Mouse (Mus musculus) CD4-positive, CD25-positive, alpha-beta regulatory T cell, adult 9 weeks (primary cell): Measurements from ENCODE around the gene Rnpep. TPM values are rescaled to one million over a fixed set of nuclear protein-coding genes. Genes with fewer than 3 reads are reported as not detected.

Source experiments
- polyA plus RNA-seq: library from polyadenylated mRNA; unstranded; fragments of 100-300 nt; shearing (Covaris generic); gene quantifications from one replicate; pipeline ENCODE4 v1.2.1, GENCODE M21; 2017

Gene Rnpep
- polyA plus RNA-seq: 24.0 TPM

DNA sequence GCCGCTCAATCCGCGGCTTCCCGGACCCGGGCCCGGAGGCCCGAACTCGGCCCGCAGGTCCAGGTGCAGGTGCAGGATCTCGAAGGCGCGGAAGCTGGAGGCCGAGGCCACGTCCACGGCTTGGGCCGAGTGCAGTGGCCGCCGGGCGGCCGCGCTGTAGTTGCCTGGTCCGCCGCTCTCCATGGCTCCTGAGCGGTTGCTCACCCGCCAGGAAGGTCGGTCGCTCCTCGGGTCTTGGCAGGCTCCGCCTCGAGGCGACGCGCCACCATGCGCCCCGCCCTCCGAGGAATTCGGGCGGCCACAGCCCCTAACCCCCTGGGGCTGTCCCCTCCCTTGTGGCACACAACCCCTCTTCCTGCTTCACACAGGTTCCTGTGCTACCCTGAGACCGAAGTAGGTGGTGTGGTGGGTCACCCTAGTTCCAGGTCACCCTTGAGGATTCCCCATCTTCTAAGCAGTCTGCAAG is at the start of gene Rnpep:
Gene Rnpep, minus strand, starts transcription at position 259 of the 466 bp plus-strand sequence.

DNA sequence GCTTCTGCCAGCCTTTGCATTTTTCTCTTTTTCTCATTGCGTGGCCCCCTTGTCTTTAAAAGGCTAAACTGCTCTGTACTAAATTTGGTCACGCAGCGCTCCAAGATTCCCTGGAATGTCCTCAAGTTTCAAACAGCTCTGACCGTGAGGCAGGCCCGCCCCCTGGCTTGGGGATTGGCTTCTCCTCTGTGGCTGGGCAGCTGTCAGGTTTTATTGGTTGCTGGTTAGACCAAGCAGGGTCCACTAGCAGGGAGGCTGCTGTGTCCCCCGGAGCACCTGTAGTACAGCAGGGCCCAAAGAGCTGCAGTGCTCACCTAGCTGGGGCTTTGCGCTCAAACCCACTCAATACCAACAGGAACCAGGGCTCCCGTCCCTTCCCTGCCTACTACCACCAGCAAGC is 40.7 kb upstream of the Rnpep start, which contains the start of gene Lmod1:
Gene Lmod1, plus strand, starts transcription at position 237 of the 400 bp plus-strand sequence.

DNA sequence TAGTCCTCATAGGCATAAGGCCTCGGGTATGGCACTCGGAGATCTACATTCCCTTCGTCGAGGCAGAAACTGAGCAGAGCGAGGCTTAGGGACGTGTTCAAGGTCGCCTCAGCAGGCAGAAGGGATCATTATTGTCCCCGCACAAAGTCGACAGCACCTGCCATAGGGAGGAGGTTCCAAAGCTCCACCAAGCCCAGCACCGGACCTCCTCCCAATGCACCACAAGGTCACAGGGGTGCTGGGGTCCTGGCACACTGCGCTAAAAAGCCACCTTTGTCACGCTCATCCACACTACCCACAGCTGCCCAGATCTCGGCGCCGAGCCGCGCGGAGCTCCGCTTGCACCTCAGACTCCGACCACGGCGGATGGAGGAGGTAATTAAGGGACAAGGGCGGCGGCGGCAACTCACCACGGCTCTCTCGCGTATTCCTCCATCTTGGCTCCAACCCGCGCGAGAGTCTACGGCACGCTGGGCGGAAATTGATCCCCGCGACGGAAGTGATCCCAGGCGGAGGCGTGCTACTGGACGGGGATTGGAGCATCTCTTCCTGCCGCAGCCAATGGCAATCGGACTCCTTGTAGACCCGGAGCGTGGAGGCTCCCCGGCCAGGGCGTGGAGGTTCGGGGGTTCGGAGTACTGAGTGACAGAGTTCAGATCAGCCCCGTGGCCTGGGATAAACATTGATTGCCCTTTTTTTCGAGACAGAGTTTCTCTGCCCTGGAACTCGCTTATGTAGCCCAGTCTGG is 29.6 kb upstream of the Rnpep start, which contains the start of gene Timm17a:
Gene Timm17a, minus strand, starts transcription at position 495 of the 748 bp plus-strand sequence.

DNA sequence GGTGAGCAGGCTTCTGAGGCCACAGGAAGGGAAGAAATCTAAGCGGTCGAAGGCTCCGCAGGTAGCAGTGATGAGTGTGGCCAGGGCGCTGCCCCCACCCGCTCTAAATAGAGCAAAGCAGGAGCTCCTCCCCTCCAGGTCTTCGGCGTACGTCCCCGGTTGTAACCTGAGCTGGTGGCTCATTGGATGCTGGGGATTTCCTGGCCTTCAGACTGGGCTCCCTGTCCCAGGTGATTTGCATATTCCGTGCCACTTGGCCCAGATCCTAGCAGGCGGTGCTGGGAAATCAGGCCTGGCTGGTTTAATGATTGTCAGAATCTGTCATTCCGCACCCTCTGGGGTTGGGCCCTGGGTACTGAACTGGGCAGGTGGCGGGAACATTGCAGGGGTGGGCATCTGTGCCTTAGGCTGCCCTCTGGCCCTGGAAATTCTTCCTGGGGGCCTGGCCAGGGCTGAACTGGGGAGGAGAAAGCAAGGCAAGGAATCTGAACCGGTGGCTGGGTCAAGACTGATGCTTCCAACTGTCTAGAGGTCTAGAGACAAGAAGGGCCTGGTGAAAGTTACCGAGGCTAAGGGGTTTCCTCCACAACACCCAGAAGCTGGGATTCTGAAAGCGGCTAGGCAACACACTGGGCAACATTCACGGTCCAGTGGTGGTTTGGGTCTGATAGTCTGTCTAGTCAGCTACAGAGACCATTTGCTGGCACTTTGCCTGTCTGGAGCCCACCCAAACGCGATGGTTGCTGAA is 25.3 kb downstream of the Rnpep start, which contains the start of gene Elf3:
Gene Elf3, minus strand, starts transcription at position 189 of the 748 bp plus-strand sequence.

Other genes with a start within 250 kb of the Rnpep start
- gene Lgr6, start 178.8 kb downstream of the Rnpep start, polyA plus RNA-seq: 0.06 TPM
- gene Ptpn7, start 151.4 kb downstream of the Rnpep start, polyA plus RNA-seq: 288 TPM
- 9.8 TPM for gene Arl8a, start 137.3 kb downstream of the Rnpep start, polyA plus RNA-seq
- not detected for gene Gpr37l1, start 116.4 kb downstream of the Rnpep start, polyA plus RNA-seq
- not detected for gene Elf3, start 25.5 kb downstream of the Rnpep start, polyA plus RNA-seq
- gene Timm17a, start 29.7 kb upstream of the Rnpep start, polyA plus RNA-seq: 162 TPM
- not detected for gene Lmod1, start 40.7 kb upstream of the Rnpep start, polyA plus RNA-seq
- gene Shisa4, start 91.2 kb upstream of the Rnpep start, polyA plus RNA-seq: not detected
- gene Ipo9, start 146.4 kb upstream of the Rnpep start, polyA plus RNA-seq: 82.7 TPM